Mouse (Mus musculus) stomach, embryonic 14.5 days (tissue): ENCODE results near the gene Gm38431. TPM values are rescaled to one million over a fixed set of nuclear protein-coding genes. Genes with fewer than 3 reads are reported as not detected.

Experiments used
- ATAC-seq: fragments of 200-750 bp; cut with Nextera tagmentation; 2 replicates; pipeline ENCODE4 v1.8.0; 2017; ENCODE audit warnings: low read depth, moderate TSS enrichment; ENCODE audit not compliant: insufficient number of reproducible peaks, insufficient read depth, low FRiP score
- H3K27ac ChIP-seq: fragments of 300-500 bp; sonication (generic); 2 replicates; pipeline ENCODE4 v1.5.1; 2014; ENCODE audit warnings: mild to moderate bottlenecking, low read length, moderate library complexity, mixed read lengths
- H3K27me3 ChIP-seq: fragments of 300-500 bp; sonication (generic); 2 replicates; pipeline ENCODE4 v1.6.1; 2014; ENCODE audit warnings: low read length, control low read depth, mixed read lengths; ENCODE audit not compliant: control insufficient read depth, insufficient read depth
- H3K36me3 ChIP-seq: fragments of 300-500 bp; sonication (generic); 2 replicates; pipeline ENCODE4 v1.6.1; 2014; ENCODE audit warnings: mild to moderate bottlenecking, control low read depth, low read length, moderate library complexity, mixed read lengths; ENCODE audit not compliant: control insufficient read depth, insufficient read depth
- H3K4me1 ChIP-seq: fragments of 300-500 bp; sonication (generic); 2 replicates; pipeline ENCODE4 v1.6.1; 2014; ENCODE audit warnings: low read length, control low read depth, mixed read lengths; ENCODE audit not compliant: control insufficient read depth, insufficient read depth
- H3K4me2 ChIP-seq: fragments of 300-500 bp; sonication (generic); replicated peaks from 2 replicates; pipeline ENCODE4 v1.6.1; 2014; ENCODE audit warnings: low read depth, low read length, control low read depth
- H3K4me3 ChIP-seq: fragments of 300-500 bp; sonication (generic); 2 replicates; pipeline ENCODE4 v1.5.1; 2014; ENCODE audit warnings: low read depth, low read length, control low read depth
- H3K9ac ChIP-seq: fragments of 300-500 bp; sonication (generic); replicated peaks from 2 replicates; pipeline ENCODE4 v1.6.1; 2014; ENCODE audit warnings: low read depth, mild to moderate bottlenecking, control low read depth, low read length, moderate library complexity, mixed read lengths
- H3K9me3 ChIP-seq: fragments of 300-500 bp; sonication (generic); 2 replicates; pipeline ENCODE4 v1.6.1; 2016; ENCODE audit warnings: low read depth, low read length, control low read depth; ENCODE audit not compliant: control insufficient read depth
- WGBS: fragments of 180-500 bp; shearing (Covaris S2); extraction: QIAGEN DNeasy Blood & Tissue Kit; methylation state at CpG from one replicate; pipeline ENCODE4 v1.1.7; 2014; 5-methylcytosine and 5-hydroxymethylcytosine counted together
- polyA plus RNA-seq: library from polyadenylated mRNA; unstranded; fragments of >200 nt; fragmentation: Nextera tagmentation; extraction: Ambion mirVana; gene quantifications from 2 replicates; pipeline ENCODE4 v1.2.1, GENCODE M21; 2014

The Gm38431 gene
- polyA plus RNA-seq, 1 experiment from 2014 or later = 2.3 TPM

DNA sequence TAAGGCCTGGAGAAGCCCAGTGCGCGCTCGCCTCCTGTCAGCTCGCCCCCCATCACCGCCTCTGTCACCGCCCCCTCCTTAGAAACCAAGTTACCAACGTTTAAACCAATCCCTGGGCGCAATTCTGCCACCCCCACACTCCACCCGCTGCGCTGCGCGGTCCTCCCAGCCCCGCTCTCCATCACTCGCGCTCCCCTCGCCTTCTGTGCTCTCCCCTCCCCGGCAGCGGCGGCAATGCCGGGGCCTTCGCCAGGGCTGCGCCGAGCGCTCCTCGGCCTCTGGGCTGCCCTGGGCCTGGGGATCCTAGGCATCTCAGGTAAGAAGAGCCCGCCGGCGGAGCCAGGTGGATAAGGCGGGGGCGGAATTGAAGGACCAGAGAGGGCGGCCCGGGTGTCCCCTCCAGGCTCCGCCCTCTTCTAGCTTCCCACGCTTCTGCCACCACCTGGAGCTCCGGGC lies 59.9 kb downstream of the Gm38431 start, which contains the start of gene Icam5:
Gene Icam5, plus strand, starts transcription at position 178 of the 456 bp plus-strand sequence.
- H3K27ac ChIP-seq = no peak within 1 kb of the TSS
- no peak for ATAC-seq

DNA sequence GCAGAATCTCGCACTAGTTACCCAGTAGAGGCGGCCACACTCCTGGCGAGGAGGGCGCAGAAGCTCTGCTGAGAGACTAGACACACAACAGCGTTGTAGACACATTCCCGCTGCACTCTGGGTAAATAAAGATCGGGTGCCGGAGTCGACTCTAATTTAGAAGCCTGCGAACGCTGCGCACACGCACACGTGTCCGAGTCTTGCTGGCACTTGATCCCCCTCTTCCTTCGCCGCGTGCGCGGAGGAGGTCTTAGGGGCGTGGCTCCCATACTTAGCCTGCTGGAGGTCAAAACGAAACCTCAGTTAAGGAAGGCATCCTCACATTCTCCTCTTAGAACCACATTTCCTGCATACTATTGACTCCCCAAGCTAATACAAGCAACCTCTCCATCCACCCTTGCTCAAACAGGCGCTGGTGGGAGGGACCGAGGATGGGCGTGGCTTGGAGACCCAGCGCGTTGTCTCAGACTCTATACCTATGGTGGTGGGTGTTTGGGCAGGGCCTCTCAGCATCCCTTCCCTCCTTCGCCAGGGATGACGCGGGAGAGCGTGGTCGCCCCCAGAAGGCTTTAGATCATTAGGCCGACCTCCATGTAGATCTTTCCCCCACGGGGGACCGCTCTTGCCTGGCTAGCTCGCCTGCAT lies 60.4 kb downstream of the Gm38431 start:
- Histone ChIP-seq H3K9ac (no peak overlapping the region), H3K9me3 (no peaks in the 10 kb centered on the region), H3K4me3 (peak overlapping the region; percentile 42), H3K27ac (no peak overlapping the region), H3K36me3 (no peaks in the 10 kb centered on the region), H3K27me3 (peaks cover 45% of the 10 kb centered on the region), H3K4me1 (peaks cover 30% of the 10 kb centered on the region), H3K4me2 (peak overlapping the region; percentile 89)
- ATAC-seq = no peak
- WGBS = under 1% methylated on average over 36 of the region's 36 CpGs

More for the DNA sequence above, 59.9 kb downstream of the Gm38431 start, which contains the start of gene Icam5:
- Histone ChIP-seq H3K4me3 (peak within 1 kb of the TSS; percentile 42), H3K4me1 (peaks cover 30% of the 10 kb centered on the region), H3K9me3 (no peaks in the 10 kb centered on the region), H3K27me3 (peaks cover 51% of the 10 kb centered on the region), H3K9ac (no peak within 1 kb of the TSS; the same call in 1 of the 2 replicates), H3K36me3 (no peaks in the 10 kb centered on the region), H3K4me2 (peak within 1 kb of the TSS; percentile 95)
- WGBS = under 1% methylated on average over 34 of the region's 35 CpGs

DNA sequence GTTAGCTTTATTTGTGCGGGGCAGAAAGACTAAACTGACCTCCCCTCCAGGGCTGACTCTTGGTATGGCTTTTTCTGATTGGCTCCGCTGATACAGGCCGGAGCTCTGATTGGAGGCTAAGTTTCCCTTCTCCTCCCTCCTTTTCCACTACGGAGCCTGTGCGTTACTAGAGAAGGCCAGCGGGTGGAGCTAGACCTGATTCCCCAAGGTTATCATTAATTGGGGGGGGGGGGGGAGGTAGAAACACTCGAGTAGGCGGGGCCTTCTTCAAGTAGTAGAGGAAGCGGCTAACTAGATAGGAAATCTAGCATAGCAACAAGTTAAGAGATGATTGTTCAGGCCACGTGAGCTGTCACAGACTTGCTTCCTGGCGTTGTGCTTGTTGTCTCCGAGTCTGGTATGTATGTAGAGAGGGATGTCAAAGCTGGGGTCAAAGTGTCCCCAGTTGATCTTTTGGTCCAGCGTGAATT lies 61.0 kb downstream of the Gm38431 start:
- H3K27me3 ChIP-seq = peaks cover 40% of the 10 kb centered on the region
- H3K4me2 ChIP-seq = peak overlapping the region; percentile 89
- peaks cover 30% of the 10 kb centered on the region for H3K4me1 ChIP-seq
- H3K27ac ChIP-seq = no peak overlapping the region
- H3K9ac ChIP-seq = no peak overlapping the region
- peak overlapping the region; percentile 42 for H3K4me3 ChIP-seq
- no peaks in the 10 kb centered on the region for H3K36me3 ChIP-seq
- H3K9me3 ChIP-seq = no peaks in the 10 kb centered on the region
- WGBS = 1% methylated on average over 13 of the region's 13 CpGs
- ATAC-seq = peak; percentile 71

DNA sequence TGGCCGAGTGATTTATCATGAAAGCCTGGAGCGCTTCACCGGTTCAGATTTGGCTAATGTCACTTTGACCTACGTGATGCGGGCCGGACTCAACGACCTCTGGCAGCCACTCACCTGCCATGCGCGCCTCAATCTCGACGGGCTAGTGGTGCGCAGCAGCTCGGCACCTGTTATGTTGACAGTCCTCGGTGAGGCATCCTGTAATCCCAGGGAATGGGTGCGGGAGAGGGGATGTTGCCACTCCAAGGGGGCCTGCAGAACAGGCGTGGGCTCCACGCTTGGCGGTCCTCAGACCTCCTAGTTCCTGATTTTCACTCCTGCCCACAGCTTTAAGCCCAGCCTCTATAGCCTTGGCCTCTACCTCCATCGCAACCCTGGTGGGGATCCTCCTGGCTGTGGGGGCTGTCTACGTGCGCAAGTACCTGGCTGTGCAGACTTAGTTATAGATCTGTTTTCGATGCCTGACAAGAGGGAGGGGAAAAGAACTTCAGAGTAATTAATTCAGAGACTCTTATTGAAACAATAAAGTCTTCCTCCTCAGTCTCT lies 61.7 kb downstream of the Gm38431 start:
- H3K4me1 ChIP-seq = peaks cover 30% of the 10 kb centered on the region
- H3K4me2 ChIP-seq = peak overlapping the region; percentile 89
- no peaks in the 10 kb centered on the region for H3K9me3 ChIP-seq
- WGBS = 20% methylated on average over 22 of the region's 22 CpGs
- H3K27ac ChIP-seq = no peak overlapping the region
- H3K36me3 ChIP-seq = no peaks in the 10 kb centered on the region
- no peak for ATAC-seq
- H3K9ac ChIP-seq = no peak overlapping the region
- H3K27me3 ChIP-seq = peaks cover 33% of the 10 kb centered on the region
- peak overlapping the region; percentile 42; the same call in 1 of the 2 replicates for H3K4me3 ChIP-seq

DNA sequence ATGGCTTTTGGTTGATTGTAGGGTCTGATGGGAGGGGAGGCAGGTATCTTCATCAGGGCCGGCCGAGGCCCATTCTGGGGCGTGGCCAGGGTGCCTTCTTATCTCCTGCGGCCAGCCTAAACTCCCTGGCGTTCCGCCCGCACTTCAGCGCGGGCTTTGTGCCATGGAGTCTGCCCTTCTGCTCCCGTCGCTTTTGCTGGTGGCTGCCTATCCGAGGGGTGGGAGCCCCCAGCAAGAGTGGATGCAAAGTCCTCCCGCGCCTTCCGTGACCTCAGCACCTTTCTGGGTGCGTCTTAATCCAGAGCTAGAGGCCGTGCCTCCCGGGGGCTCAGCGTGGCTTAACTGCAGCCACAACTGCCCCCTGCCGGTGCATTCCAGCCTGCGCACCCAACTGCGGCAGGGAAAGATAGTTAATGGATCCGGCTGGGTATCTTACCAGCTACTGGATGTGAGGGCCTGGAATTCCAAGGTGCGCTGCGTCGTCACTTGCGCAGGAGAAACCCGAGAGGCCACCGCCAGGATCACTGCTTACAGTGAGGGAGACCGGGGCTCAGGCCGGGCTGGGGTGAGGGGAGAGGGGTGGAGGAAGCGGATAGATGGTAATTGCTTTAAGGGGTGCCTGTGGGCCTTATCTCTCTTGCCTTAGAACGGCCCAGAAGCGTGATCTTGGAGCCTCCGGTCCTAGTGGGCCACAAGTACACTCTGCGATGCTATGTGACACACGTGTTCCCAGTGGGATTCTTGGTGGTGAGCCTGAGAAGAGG lies 62.3 kb downstream of the Gm38431 start, which contains the start of gene Icam4:
Gene Icam4, plus strand, starts transcription at position 83 of the 764 bp plus-strand sequence.
- H3K9ac ChIP-seq = no peak within 1 kb of the TSS; the same call in 1 of the 2 replicates
- peaks cover 26% of the 10 kb centered on the region for H3K27me3 ChIP-seq
- no peak within 1 kb of the TSS for H3K27ac ChIP-seq
- 3% methylated on average over 37 of the region's 37 CpGs for WGBS
- peaks cover 26% of the 10 kb centered on the region for H3K4me1 ChIP-seq
- no peaks in the 10 kb centered on the region for H3K36me3 ChIP-seq
- peak within 1 kb of the TSS; percentile 89 for H3K4me2 ChIP-seq
- peak; percentile 21 for ATAC-seq
- H3K9me3 ChIP-seq = no peaks in the 10 kb centered on the region
- H3K4me3 ChIP-seq = peak within 1 kb of the TSS; percentile 24

DNA sequence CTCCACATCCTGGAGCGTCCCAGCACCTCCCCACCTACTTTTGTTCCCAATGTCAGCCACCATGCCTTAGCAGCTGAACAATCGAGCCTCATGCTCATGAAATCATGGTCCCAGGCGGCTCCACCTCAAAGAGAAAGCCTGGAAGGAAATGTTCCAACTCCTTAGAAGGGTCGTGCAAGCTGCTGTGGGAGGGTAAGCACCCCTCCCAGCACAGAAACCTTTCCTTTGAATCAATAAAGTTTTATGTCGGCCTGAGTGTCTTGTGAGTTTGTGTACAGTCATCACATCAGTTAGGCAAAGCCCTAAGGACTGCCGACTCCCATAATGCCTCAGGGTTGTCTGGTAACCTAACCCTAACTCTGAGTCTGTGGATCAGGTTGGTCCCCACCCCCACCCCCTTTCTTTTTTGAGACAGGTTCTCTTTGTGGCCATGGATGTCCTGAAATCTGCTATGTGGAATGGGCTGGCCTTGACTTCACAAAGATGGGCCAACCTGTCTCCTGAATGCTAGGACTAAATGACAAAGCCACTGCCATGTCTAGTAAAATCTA lies 63.2 kb downstream of the Gm38431 start:
- H3K4me2 ChIP-seq = no peak overlapping the region
- H3K4me1 ChIP-seq = peaks cover 25% of the 10 kb centered on the region
- 72% methylated on average over 6 of the region's 6 CpGs for WGBS
- ATAC-seq = no peak
- no peak overlapping the region for H3K9ac ChIP-seq
- no peak overlapping the region for H3K4me3 ChIP-seq
- peaks cover 21% of the 10 kb centered on the region for H3K27me3 ChIP-seq
- H3K27ac ChIP-seq = no peak overlapping the region
- no peaks in the 10 kb centered on the region for H3K9me3 ChIP-seq
- no peaks in the 10 kb centered on the region for H3K36me3 ChIP-seq

DNA sequence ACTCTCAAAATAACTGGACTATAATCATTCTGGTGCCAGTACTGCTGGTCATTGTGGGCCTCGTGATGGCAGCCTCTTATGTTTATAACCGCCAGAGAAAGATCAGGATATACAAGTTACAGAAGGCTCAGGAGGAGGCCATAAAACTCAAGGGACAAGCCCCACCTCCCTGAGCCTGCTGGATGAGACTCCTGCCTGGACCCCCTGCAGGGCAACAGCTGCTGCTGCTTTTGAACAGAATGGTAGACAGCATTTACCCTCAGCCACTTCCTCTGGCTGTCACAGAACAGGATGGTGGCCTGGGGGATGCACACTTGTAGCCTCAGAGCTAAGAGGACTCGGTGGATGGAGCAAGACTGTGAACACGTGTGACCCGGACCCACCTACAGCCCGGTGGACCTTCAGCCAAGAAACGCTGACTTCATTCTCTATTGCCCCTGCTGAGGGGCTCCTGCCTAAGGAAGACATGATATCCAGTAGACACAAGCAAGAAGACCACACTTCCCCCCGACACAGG lies 64.0 kb downstream of the Gm38431 start:
- no peak for ATAC-seq
- 57% methylated on average over 8 of the region's 8 CpGs for WGBS
- no peak overlapping the region for H3K4me2 ChIP-seq

DNA sequence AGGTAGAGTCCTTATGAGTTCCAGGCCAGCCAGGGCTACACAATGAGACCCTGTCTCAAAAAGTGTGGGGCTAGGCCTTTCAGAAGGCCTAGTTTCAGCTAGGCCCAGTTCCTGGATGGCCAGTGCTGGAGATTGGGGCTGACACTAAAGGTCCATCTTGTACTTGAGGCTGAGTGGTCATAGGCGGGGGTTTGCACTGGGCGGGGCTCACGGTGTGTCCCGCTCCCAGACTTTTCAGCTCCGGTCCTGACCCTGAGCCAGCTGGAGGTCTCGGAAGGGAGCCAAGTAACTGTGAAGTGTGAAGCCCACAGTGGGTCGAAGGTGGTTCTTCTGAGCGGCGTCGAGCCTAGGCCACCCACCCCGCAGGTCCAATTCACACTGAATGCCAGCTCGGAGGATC lies 64.9 kb downstream of the Gm38431 start:
- H3K4me3 ChIP-seq = no peak overlapping the region
- no peak overlapping the region for H3K4me2 ChIP-seq
- H3K27me3 ChIP-seq = peaks cover 7% of the 10 kb centered on the region; the same call in 1 of the 2 replicates
- no peak overlapping the region for H3K27ac ChIP-seq
- ATAC-seq = no peak
- H3K4me1 ChIP-seq = peaks cover 13% of the 10 kb centered on the region
- H3K36me3 ChIP-seq = no peaks in the 10 kb centered on the region
- H3K9me3 ChIP-seq = no peaks in the 10 kb centered on the region
- H3K9ac ChIP-seq = no peak overlapping the region
- 70% methylated on average over 12 of the region's 12 CpGs for WGBS

More for the DNA sequence above, 64.0 kb downstream of the Gm38431 start:
- H3K27me3 ChIP-seq = peaks cover 16% of the 10 kb centered on the region
- peaks cover 22% of the 10 kb centered on the region for H3K4me1 ChIP-seq
- H3K4me3 ChIP-seq = no peak overlapping the region
- no peak overlapping the region for H3K27ac ChIP-seq
- no peaks in the 10 kb centered on the region for H3K9me3 ChIP-seq
- no peak overlapping the region for H3K9ac ChIP-seq
- no peaks in the 10 kb centered on the region for H3K36me3 ChIP-seq
